Mouse (Mus musculus) T-helper 1 cell (primary cell): ENCODE results near the gene Il3ra.

Experiments
- in situ Hi-C: fragments of 300-600 bp; cut with MboI, MseI; formaldehyde crosslinking; loops from one replicate; pipeline ENCODE4 v1.15.1; 2025; ENCODE audit warnings: high pct_unique_total_duplicates

Gene Il3ra

GRCm38 (mm10) chr14:14345948-14346812 is at the start of gene Il3ra:
Gene Il3ra (plus strand): TSS chr14:14346275.
- in situ Hi-C loops: loop anchor here (5.0 to 10.0 kb wide), 3 partner anchors 224 to 381 kb away; partner anchors contain the start of genes Atxn7, Psmd6 and Thoc7

- in situ Hi-C loops: no loop called here
Observed at GRCm38 (mm10) chr14:14308938-14309337, 37.1 kb upstream of the Il3ra start.

GRCm38 (mm10) chr14:14309416-14309815 is 36.7 kb upstream of the Il3ra start:
- in situ Hi-C loops: no loop called here

GRCm38 (mm10) chr14:14322528-14322927 is 23.5 kb upstream of the Il3ra start, which contains the start of gene Olfr31:
Gene Olfr31 (plus strand): TSS chr14:14322828.
- in situ Hi-C loops: no loop called here

- in situ Hi-C loops: loop anchor here (5.0 to 10.0 kb wide), 3 partner anchors 223 to 380 kb away; partner anchors contain the start of genes Atxn7, Psmd6 and Thoc7
Observed at GRCm38 (mm10) chr14:14345113-14345871, 783 bp upstream of the Il3ra start.

- in situ Hi-C loops: loop anchor here (5.0 to 10.0 kb wide), 3 partner anchors 224 to 382 kb away; partner anchors contain the start of genes Atxn7, Psmd6 and Thoc7
Observed at GRCm38 (mm10) chr14:14346813-14347100, 682 bp downstream of the Il3ra start.

GRCm38 (mm10) chr14:14347151-14347835 is 1.2 kb downstream of the Il3ra start:
- in situ Hi-C loops: loop anchor here (5.0 to 10.0 kb wide), 3 partner anchors 225 to 382 kb away; partner anchors contain the start of genes Atxn7, Psmd6 and Thoc7

- in situ Hi-C loops: loop anchor here (5.0 to 10.0 kb wide), 3 partner anchors 226 to 383 kb away; partner anchors contain the start of genes Atxn7, Psmd6 and Thoc7
Observed at GRCm38 (mm10) chr14:14347836-14348621, 2.0 kb downstream of the Il3ra start.

- in situ Hi-C loops: loop anchor here (5.0 to 10.0 kb wide), 3 partner anchors 227 to 384 kb away; partner anchors contain the start of genes Atxn7, Psmd6 and Thoc7
Observed at GRCm38 (mm10) chr14:14348674-14349401, 2.8 kb downstream of the Il3ra start.

- in situ Hi-C loops: loop anchor here (5.0 to 10.0 kb wide), 3 partner anchors 227 to 385 kb away; partner anchors contain the start of genes Atxn7, Psmd6 and Thoc7
Observed at GRCm38 (mm10) chr14:14349485-14350262, 3.6 kb downstream of the Il3ra start.

GRCm38 (mm10) chr14:14350263-14351147 is 4.4 kb downstream of the Il3ra start:
- in situ Hi-C loops: no loop called here

GRCm38 (mm10) chr14:14351148-14351455 is 5.0 kb downstream of the Il3ra start:
- in situ Hi-C loops: no loop called here

GRCm38 (mm10) chr14:14351721-14352590 is 5.9 kb downstream of the Il3ra start:
- in situ Hi-C loops: no loop called here

- in situ Hi-C loops: no loop called here
Observed at GRCm38 (mm10) chr14:14352606-14353005, 6.5 kb downstream of the Il3ra start.

GRCm38 (mm10) chr14:14353081-14353732 is 7.1 kb downstream of the Il3ra start:
- in situ Hi-C loops: no loop called here

GRCm38 (mm10) chr14:14353740-14354510 is 7.8 kb downstream of the Il3ra start:
- in situ Hi-C loops: no loop called here
